Mouse (Mus musculus) layer of hippocampus, adult 9-10 months (tissue): Measurements from ENCODE around the gene Lpo.
A peak's percentile ranks its signal among the peaks of the same experiment; 100 is the strongest.
"Not testable (repeated sequence)": the region's sequence is repeated elsewhere in the genome, so short reads cannot be mapped to it uniquely, and the experiment has no call there.

Experiments
- DNase-seq: peaks from one replicate; pipeline ENCODE4 v3.0.0; 2022; ENCODE audit warnings: low spot score

The Lpo gene

GRCm38 (mm10) chr11:87828239-87828900, at the start of gene Lpo:
TSS of gene Lpo (minus strand) at chr11:87828289.
- DNase-seq, result no peak

- no peak for DNase-seq
Observed at GRCm38 (mm10) chr11:87875436-87875835, 47.3 kb upstream of the Lpo start, which contains the start of gene Epx. TSS of gene Epx (minus strand) at chr11:87875536.

DNA sequence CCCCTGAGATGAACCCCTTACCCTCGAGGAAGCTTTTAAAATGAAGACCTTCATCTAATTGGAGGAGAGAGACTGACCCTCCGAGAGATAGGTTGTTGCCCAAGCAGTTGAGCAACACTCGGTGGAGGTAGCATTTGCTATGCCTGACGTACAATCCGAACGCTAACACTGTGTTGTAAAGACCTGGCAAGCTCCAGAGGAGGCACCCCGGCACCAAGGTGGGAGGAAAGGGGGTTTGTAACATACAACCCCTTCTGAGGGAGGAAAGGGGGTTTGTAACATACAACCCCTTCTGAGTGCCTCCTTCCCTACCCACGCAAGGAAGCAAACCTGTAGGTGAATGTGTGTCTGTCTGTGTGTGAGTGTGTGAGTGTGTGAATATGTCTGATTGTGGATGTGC, 43.7 kb upstream of the Lpo start:
- no peak for DNase-seq

DNA sequence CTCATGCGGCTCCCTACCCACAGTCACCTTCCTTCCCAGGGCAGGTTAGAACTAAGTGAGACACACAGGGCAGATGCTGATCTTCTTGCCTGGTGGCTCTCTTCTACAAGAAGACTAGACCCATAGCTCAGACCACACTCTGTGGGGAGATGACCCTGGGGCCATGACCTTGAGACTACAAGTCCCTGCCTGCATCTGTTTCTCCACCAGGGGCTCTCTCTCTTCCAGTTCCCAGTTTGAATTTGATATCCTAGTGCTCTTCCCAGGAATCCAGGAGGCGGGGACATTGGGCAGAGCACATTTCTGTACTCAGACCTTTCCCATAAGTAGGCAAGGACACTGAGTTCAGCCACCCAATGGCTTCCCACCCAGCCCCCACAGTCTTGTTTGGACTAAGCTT, 42.0 kb upstream of the Lpo start:
- DNase-seq, result no peak

DNA sequence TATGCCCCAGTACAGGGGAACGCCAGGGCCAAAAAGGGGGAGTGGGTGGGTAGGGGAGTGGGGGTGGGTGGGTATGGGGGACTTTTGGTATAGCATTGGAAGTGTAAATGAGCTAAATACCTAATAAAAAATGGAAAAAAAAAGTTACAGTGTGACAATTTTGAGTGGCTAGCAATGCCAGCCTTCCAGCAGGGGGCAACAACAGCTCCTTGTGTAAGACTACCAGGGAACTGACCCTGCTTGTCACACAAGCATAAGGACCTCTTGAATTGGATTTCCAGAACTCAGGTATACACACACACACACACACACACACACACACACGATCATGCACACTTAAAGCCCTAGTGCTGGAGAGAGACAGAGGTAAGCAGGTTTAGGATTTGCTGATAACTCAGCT, 38.8 kb upstream of the Lpo start:
- not testable (repeated sequence) for DNase-seq

DNA sequence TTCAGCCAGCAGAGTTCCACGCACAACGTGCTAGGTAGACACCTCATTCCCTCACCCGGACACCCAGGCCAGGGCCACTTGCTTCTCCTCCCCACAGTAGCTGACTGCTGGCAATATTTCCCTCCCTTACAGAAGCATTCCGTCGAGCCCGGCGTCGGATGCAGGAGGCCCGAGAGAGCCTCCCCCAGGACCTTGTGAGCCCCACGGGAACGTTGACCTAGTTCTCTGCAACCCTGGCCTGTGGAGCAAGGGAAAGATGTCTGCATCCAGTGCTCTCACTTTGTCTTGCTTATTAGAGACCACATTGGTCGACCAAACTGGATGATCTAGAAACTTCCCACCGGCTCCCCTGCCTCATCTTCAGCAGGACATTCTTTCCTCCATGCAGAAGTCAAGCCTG, 34.7 kb upstream of the Lpo start:
- no peak for DNase-seq

DNA sequence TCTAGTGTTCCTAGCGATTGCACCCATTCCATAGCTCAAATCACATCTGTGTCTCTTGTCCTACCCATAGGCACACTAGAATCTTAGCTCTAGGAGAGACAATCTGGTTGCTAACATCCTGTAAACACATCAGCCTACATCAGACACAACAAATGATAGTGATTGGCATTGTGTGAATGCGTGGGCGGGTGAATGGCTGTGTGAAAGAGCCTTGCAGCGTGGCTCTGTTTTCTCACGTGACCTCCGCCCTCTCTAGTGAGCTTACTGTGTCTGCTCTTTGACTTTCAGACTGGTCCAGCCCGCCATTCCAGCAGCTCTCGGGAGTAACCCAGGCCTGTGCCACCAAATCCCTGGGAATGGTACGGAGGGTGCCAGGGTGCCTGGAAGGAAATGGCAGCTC, 32.3 kb upstream of the Lpo start:
- DNase-seq, result no peak

DNA sequence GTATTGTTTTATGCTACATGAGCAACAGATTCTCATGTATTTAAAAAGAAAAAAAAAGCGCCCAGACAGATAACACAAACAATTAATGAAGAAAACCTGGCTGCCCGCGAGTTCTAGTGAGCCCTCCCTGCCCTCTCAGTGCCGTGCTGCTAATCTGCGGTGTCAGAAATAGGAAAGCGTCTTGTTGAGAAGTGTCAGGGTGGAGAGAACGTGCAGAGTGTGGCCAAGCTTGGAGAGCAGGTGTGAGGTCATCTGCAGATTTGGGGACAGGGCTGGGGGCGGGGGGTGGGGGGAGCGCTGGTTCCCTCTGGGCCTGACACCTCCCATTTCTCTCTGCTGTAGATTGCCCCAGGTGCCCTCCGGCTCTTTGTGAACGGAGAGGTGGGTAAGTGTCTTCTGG, 31.2 kb upstream of the Lpo start:
- no peak for DNase-seq

GRCm38 (mm10) chr11:87854550-87854949, 26.5 kb upstream of the Lpo start:
- no peak for DNase-seq

- DNase-seq, result peak; percentile 12
Observed at GRCm38 (mm10) chr11:87853597-87853954, 25.5 kb upstream of the Lpo start.

DNA sequence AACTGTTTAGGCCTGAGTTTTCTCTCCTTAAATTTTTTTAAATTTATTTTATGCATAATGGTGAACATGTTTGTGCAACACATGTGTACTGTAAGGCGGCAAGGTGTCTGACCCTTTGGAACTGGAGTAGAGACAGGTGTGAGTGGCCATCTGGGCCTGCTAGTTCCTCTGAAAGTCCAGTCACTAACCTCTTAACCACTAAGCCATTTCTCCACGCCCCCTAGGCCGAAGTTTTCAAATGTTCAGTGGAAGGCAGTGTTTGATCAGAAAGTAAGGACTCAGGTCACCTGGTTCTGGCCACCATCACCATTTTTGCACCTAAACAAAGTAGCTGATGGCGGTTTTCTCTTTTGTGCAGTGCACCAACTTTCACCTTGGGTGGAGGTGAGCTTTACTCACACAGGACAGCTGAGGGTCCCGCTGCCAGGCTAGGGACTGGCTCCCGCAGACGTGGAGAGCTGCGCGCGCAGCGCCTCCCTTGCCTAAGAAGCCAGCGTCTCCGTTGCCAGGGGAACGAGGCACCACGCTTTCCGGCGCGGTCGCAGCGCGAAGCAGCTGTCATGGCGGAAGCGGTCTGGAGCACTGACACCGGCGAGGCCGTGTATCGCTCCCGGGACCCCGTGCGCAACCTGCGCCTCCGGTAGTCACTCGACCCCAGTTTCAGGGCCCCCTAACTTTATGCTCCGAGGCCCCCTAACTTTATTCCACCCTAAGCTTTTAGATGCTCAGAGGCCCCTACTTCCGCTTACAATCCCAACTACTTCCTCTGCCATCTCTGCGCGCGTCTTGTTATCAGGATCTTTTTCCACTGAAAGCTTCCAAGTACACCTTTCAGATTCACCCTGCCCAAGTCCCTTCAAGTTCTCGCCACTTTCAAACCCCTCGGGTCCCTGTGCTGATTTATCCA, 24.9 kb upstream of the Lpo start, which contains the start of gene Mks1:
Gene Mks1, plus strand, starts transcription at position 526 of the 907 bp plus-strand sequence.
- peak; percentile 76 for DNase-seq

- no peak for DNase-seq
Observed at GRCm38 (mm10) chr11:87847884-87848283, 19.8 kb upstream of the Lpo start.

GRCm38 (mm10) chr11:87846968-87847600, 19.0 kb upstream of the Lpo start:
- DNase-seq, result no peak

GRCm38 (mm10) chr11:87841436-87841835, 13.3 kb upstream of the Lpo start:
- DNase-seq, result no peak

- DNase-seq, result no peak
Observed at GRCm38 (mm10) chr11:87840676-87841075, 12.6 kb upstream of the Lpo start.

GRCm38 (mm10) chr11:87821502-87821901, 6.6 kb downstream of the Lpo start:
- DNase-seq, result no peak

DNA sequence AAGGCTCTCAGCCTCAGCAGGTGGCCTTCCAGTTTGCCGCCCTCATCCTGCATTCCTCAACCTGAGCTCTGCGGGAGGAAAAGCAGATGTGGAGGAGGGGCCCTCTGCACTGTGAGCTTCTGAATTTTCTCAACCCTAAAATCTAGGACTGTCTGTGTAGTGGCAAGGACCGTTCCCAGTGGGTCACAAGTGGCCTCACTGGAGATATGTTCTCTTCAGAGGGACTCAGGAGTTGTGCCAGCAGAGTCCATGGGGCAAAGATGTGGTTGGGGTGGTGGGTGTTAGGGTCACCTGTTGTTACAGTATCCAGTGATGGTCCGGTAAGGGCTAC, 10.7 kb downstream of the Lpo start:
- DNase-seq, result no peak

DNA sequence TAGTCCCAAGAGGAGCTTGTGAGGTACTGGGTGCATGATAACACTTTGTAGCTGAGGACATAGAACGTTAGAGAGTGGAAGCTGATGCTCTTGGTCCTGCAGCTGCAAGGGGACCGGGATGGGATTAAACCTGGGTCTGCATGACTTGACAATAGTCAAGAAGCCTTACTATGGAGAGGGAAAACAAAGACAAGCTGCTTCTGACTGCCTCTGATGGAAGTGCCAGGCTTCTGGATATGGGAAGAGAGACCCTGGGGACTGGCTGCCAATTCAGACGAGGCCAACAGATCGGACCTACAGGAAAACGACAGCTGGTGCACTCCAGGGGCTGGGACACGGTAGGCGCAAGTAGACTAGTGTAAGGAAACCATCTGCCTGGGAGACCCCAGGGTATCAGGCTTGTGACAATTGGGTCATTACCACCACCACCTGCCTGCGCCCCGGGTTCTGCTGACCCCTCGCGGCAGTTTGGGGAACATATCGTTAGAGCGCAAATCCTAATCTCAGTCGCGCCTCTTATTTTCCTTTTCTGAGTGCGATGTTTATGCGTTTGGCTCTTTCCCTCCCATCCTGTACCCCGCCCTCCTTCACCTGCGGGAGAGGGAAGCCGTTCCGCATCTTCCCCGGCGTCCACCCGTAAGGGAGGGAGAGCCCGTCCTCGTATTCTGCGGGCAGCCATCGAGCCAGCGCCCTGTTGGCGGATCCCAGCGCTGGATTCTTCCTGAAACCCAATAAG, 11.2 kb downstream of the Lpo start:
- DNase-seq, result no peak

- no peak for DNase-seq
Observed at GRCm38 (mm10) chr11:87814831-87815230, 13.3 kb downstream of the Lpo start.

DNA sequence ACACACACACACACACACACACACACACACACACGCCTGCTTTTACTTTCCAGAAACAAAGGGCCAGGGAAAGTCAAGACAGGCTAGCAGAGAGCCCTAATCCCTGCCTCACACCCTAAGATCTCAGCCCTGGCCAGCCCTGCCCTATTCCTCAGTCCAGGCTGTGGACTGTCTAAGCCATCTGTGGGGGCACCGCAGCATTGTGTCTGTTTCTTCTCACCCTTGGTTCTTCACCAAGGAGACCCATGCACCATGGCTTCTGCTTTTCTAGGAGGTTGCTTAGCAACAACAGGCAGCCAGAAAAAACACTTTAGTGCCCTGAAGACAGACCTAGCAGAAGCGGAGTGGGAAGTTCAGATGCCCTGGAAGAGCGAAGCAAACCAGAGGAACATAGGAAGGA, 16.7 kb downstream of the Lpo start:
- no peak for DNase-seq

- no peak for DNase-seq
Observed at GRCm38 (mm10) chr11:87808236-87808635, 19.9 kb downstream of the Lpo start.

GRCm38 (mm10) chr11:87807433-87807832, 20.7 kb downstream of the Lpo start:
- no peak for DNase-seq
